Mouse (Mus musculus) kidney, adult 9 months (tissue): ENCODE measurements around the gene Aig1.
A peak's percentile ranks its signal among the peaks of the same experiment; 100 is the strongest.
"Not testable (repeated sequence)": the region's sequence is repeated elsewhere in the genome, so short reads cannot be mapped to it uniquely, and the experiment has no call there.

Source experiments
- DNase-seq: peaks from one replicate; pipeline ENCODE4 v3.0.0; 2022

The Aig1 gene

DNA sequence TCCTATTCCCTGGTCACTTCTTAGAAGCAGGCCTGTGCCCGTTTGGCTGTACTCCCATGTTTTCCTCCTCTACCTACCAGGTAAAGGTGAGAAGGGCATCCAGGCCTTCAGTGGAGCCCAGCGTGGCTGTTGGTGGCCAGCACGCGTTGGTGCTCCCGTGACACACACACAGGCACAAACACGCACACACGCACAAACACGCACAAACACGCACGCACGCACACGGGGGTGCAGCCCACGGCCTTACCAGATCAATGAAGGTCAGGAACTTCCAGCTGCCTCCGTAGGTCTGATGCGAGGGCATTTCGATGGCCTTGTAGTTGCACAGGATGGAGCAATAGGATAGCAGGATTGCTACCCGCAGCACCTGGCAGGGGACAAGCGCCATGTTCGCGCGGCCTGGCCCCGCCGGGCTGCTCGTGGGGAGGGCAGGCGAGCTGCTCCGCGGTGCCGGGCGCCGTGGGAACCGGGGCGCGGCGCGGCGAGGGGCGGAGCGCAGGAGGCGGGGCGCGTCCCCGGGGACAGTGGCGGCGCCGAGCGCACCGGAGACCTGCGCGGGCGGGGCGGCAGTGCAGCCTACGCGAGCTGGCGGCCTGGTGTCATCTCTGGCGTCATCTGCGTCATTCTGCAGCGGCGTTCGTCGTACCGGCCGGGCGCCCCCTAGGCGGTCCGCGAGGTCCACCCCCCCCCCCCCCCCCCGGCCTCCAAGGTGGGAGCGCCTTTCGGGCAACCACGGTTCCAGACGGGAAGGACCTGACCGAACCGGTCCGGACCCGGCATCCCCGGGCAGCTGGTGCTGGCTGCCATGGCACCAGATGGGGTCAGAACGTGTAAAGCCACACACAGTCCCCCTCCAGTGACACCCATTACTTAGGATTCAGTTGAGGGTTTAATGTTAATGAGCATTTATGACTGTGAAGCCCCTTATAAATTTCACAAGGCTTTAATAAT lies at the start of gene Aig1:
Gene Aig1, minus strand, starts transcription at position 610 of the 951 bp plus-strand sequence.
- peak; percentile 71 for DNase-seq

DNA sequence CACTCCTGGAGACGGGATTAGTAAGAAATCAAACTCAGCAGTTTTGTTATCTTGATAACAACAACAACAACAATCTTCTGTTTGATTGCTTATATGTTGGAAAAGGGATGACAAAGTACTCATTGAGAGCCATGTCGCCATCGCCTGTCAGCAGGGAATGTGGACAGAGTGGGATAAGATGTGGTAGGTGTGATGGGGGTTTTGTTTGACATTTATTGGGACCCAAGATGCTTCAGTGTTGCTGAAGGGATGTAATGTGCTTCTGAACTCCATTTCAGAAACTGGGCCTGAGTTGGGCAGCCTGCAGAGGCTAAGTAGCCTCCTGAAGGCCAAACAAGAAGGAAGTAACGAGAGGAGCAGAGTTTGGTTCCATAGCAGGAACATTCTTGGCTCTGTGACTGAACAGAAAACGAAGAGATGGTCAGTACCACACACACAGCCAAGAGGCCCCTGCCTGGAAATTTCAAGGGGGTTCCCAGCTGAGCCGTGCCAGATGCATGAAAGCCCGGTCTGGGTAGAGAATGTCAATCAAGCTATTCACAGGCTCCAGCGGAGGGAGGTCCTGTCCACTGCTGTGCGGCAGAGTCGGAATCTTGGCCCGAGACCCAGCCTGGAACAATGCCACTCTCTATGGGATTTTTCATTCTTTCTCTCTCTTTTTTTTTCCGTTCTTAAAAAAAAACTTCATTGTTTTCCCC lies 48.0 kb upstream of the Aig1 start:
- DNase-seq = no peak

DNA sequence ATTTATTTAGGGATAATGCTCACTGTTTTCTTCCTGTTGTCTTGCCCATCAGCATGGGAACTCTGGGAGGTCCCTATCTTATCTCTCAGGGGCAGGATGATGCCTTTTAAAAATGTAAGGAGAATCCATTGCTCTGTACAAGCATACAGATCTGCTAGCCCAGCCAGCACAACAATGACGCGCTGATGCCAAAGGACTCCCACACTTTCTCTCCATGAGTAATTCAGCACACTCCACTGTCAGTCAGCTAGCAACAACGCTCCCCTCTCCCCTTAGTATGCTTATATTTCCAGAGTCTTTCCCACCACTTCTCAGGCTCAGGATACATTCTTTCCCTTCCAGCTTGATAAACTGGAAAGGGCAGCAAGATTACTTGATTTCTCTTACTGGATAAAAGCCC lies 46.4 kb upstream of the Aig1 start:
- DNase-seq = no peak

DNA sequence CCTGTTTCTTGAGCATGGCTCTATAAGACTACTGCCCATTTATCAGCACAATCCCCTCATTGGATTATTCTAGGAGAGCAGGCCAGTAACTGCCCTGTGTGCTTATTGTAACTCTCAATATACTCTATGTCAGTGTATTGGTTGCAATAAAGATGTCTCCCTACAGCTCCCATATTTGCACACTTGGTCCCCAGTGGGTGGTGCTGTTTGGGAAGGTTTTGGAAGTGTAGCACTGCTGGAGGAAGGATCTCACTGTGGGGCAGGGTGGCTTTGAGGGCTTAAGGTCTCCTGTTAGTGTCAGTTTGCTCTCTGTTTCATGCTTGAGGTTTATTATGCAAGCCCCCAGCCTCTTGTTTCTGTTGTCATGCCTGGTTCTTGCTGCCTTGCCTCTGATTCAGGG lies 44.9 kb upstream of the Aig1 start:
- peak; percentile 38 for DNase-seq

DNA sequence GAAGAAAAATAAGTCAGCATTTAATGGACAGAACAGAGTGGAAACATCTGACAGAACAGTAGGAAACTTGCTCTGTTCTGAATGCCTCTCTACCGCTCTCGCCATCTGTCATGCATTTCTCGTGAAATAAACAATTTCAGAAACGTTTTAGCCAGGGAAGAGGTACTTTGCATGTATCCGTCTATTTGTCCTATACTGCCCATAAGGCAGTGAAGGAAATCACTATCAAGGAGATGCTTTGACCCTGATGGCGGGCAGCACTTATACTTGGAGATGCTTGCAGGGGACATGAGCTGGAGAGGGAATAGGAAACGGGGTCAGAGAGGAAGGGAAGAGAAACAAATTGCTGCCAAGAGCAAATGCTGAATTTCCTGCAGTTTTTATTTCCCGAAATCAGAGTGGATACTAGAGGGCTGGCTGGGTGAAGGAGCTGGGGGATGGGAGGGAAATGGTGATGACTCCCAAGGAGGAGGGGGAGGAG lies 37.5 kb upstream of the Aig1 start:
- no peak for DNase-seq

DNA sequence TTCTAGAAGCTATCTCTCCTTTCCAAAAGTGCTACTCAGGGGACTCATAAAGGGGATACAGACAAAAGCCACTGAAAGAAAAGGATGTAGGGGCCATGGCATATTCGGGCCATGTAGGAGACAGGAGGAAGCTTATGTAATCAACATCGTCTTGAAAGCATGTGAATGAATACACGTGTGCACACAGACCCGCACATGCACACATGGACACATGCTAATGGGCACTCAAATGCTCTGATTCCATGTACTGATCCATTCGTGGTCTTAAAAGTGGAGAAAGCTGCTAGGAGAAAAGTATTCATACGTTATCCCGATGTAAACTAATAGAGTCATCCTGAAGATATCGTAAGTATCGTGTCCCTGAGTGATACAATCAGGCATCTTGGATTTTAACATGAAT lies 36.8 kb upstream of the Aig1 start:
- no peak for DNase-seq

DNA sequence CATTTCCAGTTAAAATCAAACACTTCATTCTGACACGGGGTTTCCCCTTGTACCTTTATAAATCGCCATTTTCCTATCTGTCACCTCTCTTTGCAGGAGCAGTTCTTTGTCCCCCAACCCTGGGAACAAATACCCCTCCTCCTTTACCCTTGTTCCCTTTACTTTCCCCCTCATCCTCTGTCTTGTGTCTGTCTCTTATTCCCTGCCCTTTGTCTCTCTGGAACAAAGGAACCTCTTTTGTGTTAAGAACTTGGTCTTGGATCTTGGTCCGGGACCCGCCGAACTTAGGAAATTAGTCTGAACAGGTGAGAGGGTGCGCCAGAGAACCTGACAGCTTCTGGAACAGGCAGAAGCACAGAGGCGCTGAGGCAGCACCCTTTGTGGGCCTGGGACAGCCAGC lies 24.0 kb upstream of the Aig1 start:
- DNase-seq = not testable (repeated sequence)

DNA sequence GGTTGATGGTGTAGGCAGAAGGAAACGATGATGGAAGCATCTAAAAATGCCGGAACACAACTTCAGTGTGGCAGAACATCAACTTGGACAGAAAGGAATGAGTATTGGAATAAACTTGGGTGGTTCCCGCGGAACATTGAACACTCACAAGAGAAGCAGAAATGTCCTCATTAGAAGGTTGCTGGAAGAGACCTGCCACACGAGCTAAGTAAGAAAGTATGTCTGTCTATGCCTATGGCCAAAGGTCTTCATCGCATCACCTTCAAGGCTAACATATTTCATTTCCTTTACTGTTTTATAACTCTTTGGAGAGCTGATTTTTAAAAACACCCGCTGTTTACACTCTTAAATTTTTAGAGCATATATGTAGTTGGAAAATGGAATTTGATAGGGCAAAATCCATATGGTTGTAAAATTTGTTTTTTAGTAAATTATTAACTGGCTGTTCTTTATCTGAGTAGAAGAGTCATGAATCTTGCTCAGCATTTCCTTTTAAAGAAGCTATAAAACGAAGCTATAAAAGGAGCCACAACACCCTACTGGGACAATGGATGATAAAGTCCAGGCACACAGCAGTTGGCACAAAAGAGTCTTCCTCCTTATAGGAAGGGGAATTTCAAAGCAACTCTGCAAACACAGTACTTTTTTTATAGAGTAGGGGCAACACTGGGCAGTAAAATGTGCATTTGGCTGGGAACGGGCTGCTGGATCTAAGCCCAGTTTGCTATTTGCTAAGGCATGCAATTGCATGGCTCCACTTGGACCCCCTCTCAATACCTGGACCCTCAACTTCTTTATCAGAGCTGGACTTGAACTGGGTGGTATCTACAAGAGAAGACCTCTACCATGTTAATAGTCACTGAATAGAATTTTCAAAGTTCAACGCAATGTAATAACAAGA lies 14.4 kb upstream of the Aig1 start:
- no peak for DNase-seq

DNA sequence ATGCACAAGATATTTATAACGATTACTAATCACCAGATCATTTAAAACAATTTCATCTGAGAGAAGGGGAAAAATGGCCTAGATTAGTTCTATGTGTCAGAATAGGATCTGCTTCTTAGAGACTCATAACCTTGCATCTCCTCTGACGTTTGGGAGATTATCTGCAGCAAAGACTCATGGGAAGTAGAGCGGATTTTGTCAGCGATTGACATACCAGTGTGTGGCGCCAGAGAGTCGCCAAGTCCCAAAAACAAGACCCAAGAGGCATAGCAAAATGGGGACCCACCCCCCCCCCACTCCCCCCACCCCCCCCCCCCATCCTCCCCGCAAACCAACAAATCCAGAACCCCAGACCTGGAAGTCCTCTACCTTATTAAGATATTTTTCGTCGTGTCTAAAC lies 13.7 kb upstream of the Aig1 start:
- no peak for DNase-seq

DNA sequence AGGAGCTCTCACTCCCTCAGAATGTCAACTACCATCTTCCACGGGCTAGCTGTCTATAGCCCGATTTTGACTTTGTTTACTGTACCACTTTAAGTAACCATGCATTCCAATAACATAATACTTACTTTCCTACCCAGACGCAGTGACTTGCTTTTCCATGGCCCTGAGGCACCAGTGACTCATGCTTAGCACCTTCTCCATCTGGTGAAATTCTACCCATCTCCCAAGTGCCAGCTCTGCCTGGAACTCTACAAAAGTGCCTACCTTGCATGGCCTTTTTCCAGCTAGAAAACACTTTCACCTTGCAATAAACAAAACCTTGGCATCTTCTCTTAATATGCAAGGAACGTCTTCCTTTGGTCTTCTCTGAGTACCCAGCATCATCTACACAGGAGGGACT lies 9.9 kb upstream of the Aig1 start:
- no peak for DNase-seq

DNA sequence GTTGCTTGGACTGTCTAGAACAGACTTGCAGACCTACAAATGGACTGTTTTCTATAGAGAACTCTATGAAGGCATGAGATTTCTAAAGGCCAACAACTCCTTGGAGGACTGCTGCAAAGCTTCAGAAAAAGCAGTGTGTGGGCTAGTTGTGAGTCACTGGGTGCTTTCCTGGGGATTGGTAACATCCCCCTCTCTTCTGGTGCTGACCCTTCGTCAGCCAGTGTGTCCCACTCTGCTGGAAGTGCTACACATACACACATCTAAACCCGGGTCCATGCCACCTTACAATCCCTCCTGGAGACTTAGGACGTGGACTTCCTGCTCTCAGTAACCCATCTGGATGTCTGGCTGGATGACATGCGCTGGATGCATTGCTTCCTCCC lies 6.2 kb upstream of the Aig1 start:
- DNase-seq = no peak

DNA sequence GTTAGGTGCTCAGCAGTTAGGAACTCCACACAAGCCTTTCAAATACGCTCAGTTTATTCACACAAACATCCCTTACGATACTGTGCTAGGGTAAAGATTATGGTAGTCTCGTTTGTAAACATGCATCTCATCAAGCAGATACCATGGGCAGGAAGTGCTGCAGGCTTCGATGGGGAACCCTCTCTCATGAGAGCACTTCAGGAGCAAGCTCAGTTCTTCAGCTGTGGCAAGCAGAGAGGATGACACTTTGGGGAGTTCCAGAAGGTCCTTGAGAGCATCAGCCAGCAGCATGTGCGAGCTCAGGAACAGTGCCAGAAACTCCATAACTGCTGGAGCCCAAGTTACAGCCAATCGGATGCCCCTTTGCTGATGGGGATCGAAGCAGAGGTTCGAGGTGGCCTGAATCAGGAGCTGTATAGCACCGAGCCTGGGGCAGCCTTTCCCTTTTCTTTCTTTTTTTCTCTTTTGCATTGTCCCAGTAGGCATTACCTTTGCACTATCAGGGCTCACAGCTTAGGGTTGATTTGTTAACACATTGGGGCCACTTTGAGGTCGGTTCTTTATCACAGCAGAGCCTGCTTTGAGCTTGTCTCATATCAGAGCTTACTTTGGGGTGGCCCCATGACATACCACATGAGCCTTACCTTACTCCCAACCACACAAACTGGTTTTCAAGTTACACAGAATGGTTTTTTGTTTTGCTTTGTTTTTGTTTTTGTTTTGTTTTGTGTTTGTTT lies 5.7 kb upstream of the Aig1 start:
- no peak for DNase-seq

DNA sequence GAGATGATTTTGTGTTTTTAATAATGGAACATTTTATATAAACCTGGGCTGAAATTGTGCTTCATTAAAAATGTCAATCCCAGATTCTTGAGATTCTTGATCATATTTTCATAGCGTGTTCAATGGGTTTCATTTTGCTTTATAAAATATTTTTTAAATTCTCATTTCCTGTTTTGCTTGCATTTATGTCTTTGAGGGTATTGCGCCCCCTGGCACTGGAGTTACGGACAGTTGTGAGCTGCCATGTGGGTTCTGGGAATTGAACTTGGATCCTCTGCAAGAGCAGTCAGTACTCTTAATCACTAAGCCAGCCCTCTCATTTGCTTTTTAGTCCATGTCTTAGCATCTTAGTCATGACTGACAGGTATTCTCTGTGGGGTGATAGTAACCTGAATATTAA lies 1.8 kb upstream of the Aig1 start:
- DNase-seq = no peak

DNA sequence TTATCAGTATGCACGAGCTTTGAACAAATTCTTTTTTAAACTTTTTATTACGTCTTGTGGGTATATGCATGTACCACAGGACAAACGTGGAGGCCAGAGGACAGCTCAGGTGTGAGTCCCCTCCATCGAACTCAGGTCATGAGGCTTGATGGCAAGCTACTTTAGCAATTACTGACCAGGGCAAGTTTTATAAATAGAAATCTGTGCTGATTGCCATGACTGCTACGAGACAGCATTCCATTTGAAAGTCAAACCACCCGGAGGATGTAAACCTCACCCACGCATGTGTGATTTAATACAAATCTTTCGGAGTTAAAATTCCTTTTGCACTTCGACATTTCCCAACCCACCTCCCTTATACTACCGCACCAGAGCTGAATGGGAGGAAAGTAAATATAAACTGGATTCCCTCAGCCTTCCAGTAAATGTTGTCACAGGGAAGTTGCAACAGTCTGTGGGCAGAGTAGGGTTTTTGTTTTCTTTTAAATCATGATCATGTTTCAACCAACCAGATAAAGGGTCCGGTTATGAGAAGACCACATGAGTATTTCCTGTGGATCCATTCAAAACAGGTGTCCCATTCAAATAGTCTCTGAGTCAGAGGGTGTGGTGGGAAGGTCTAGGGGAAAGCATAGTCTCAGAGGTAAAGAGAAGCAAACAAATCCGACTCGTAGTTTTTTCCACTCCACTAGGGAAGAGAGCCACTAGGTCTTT lies 699 bp upstream of the Aig1 start:
- DNase-seq = no peak

DNA sequence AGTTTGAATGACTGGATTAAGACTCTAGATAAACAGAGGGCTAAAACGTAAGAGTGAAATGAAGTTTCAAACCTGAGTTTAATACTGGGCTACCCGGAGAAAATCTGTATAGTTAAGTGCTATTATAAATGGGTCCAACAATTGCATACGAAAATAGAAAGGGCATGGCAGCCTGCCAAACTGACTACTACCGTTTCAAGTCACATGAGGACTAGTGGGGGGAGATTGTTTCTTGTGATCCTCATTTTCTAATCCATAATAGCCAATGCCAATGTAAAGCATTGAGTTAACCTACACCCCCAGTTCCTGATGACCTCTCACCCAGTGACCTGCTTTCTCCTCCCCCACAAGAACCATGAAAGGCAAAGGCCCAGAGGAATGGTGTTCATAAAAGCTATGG lies 2.4 kb downstream of the Aig1 start:
- DNase-seq = peak; percentile 55

DNA sequence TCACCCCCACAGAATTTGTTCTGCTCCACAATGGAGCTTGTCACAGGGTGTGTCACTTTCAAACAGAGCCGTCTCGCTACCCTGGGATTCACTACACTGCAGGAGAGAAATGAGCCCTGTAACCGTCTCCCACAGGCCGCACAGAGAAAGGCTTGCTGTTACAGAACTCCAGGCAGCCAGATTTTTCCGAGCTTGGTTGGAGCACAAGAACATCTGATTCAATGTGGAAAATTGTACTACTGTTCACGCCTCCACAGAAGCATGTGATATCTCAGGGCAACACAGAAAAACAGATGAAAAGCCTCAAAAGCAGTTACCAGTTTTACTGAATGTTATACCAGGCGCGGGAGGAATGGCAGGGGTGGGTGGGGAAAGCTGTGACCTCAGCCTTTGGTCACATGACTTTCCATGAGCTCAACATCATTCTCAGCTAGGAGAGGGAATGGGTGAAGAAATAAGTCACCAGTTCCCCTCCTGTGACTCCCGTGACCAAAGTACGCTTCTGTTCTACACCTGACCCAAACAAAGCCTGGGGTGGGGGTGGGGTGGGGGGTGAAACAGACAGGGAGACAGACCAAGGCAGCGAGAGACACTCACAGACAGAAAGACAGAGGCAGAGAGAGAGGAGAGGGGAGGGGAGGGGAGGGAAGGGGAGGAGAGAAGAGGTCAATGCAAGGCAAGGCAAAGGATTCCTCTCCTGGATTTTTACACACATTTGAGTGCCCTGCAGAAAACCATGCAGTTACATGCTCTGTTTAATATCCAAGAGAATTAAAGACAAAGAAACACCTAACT lies 7.5 kb downstream of the Aig1 start:
- DNase-seq = peak; percentile 43

DNA sequence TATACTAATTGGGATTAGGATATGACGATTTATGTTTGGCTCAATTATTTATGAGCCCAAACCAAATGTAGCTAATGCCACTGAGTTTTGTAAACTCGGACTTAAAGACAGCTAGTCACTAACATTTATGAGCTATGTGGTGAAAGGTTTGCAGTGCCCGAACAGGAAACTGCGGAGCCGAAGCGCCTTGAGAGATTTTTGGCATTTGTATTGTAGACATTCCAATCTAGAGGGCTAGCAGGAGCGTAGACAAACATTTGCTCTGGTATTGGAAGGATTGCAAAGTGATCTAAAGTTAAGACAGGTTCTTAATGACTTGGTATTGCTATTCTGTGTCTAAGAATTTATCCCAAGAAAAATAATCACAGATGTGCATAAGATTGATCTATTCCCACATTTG lies 12.3 kb downstream of the Aig1 start:
- no peak for DNase-seq

DNA sequence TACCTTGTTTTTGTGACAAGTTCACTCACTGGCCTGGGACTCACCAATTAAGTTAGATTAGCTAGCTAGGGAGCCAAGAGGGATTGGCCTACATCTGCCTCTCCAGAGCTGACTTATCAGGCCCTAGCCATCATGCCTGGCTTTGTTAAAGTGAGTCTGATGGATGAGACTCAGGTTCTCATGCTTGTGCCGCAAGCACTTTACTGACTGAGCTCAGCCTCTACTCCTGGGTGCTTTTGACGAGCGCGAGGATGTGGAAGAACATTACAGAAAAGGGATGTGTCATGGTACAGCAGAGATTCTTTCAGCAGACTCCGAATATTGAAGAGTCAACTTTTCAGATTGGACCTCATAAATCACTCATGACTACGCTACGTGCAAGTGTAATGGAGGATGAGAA lies 12.8 kb downstream of the Aig1 start:
- DNase-seq = no peak

DNA sequence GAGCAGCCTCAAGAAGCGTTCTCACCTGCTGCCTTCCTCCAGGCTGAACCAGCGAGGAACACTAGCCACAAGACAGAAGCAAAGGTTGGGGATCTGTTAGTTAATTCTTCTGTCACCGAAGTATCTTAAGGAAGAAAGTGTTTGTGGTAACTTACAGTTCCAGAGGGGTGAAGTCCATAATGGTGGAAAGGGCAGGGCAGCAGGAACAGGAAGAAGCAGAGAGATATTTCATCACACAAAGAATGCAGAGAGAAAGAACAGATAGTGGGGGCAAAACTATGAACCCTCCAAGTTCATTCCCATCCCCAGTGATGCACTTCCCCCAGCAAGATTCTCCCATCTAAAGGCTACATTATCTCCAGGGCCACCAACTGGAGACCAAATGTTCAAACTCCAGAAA lies 13.7 kb downstream of the Aig1 start:
- no peak for DNase-seq

DNA sequence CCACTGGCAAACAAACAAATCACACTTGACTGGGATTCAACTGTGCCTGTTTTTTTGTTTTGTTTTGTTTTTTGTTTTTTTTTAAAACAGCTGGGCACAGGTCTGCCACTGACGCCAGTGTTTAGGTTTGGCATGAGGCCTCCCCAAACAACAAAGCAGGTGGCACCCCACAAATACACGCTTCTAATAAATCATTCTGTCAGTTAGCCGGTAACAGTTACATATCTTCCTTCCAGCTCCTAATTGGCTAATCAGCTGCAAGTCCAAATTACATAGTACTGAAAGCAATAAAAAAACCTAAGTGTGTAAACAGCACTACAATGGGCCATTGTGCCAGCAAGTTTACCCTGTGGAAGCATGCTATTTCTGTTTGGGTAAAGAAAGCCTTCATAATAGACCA lies 18.7 kb downstream of the Aig1 start:
- DNase-seq = no peak

DNA sequence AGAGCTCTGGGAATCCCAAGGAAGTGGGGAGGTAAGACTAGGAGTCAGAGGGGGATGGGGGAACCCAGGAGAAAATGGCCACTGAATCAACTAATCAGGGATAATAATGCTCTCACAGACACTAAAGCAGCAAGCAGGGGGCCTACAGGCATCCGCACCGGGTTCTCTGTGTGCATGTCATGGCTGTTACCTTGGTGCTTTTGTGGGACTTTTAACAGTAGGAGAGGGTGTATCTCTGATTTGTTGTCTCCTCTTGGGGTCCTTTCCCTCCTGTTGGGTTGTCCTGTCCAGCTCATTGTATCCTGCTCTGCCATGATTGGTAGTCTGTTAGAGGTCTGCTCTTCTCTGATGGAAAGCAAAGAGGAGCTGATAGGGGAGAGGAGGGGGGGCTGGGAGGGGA lies 19.6 kb downstream of the Aig1 start:
- DNase-seq = no peak
